Mouse (Mus musculus) limb, embryonic 13.5 days (tissue): ENCODE measurements around the gene Smim24. TPM values are rescaled to one million over a fixed set of nuclear protein-coding genes. Genes with fewer than 3 reads are reported as not detected.

Experiments used
- ATAC-seq: fragments of 200-750 bp; cut with Nextera tagmentation; 2 replicates; pipeline ENCODE4 v1.8.0; 2017; ENCODE audit warnings: low read depth, moderate number of reproducible peaks, moderate TSS enrichment; ENCODE audit not compliant: low FRiP score
- H3K27ac ChIP-seq: fragments of 300-500 bp; sonication (generic); 2 replicates; pipeline ENCODE4 v1.5.1; 2015; ENCODE audit warnings: inconsistent platforms, mild to moderate bottlenecking, moderate library complexity
- H3K27me3 ChIP-seq: fragments of 300-500 bp; sonication (generic); 2 replicates; pipeline ENCODE4 v1.6.1; 2015; ENCODE audit warnings: mild to moderate bottlenecking, inconsistent platforms
- H3K36me3 ChIP-seq: fragments of 300-500 bp; sonication (generic); 2 replicates; pipeline ENCODE4 v1.6.1; 2015; ENCODE audit warnings: inconsistent platforms, mild to moderate bottlenecking, moderate library complexity
- H3K4me1 ChIP-seq: fragments of 300-500 bp; sonication (generic); 2 replicates; pipeline ENCODE4 v1.6.1; 2015; ENCODE audit warnings: inconsistent platforms
- H3K4me2 ChIP-seq: fragments of 300-500 bp; sonication (generic); replicated peaks from 2 replicates; pipeline ENCODE4 v1.6.1; 2015; ENCODE audit warnings: inconsistent platforms, mild to moderate bottlenecking, moderate library complexity
- H3K4me3 ChIP-seq: fragments of 300-500 bp; sonication (generic); 2 replicates; pipeline ENCODE4 v1.5.1; 2015; ENCODE audit warnings: moderate library complexity, mild to moderate bottlenecking, inconsistent platforms
- H3K9ac ChIP-seq: fragments of 300-500 bp; sonication (generic); 2 replicates; pipeline ENCODE4 v1.6.1; 2015; ENCODE audit warnings: mild to moderate bottlenecking, inconsistent platforms
- H3K9me3 ChIP-seq: fragments of 300-500 bp; sonication (generic); 2 replicates; pipeline ENCODE4 v1.6.1; 2016; ENCODE audit warnings: inconsistent platforms
- WGBS: fragments of 180-500 bp; shearing (Covaris S2); methylation state at CpG from one replicate; pipeline ENCODE4 v1.1.7; 2015; 5-methylcytosine and 5-hydroxymethylcytosine counted together
- polyA plus RNA-seq: library from polyadenylated mRNA; unstranded; fragments of >200 nt; fragmentation: Nextera tagmentation; extraction: Ambion mirVana; gene quantifications from 2 replicates; pipeline ENCODE4 v1.2.1, GENCODE M21; 2015

Gene Smim24
- polyA plus RNA-seq = 4.2 and 4.7 TPM in 2 replicates

- H3K36me3 ChIP-seq = peaks cover 27% of the 10 kb centered on the region
- no peak for ATAC-seq
- H3K4me1 ChIP-seq = peaks cover 20% of the 10 kb centered on the region
- peak within 1 kb of the TSS; percentile 64 for H3K4me2 ChIP-seq
- no peaks in the 10 kb centered on the region for H3K9me3 ChIP-seq
- H3K27me3 ChIP-seq = no peaks in the 10 kb centered on the region
- WGBS = 65% methylated on average over 14 of the region's 14 CpGs
- peak within 1 kb of the TSS; percentile 36 for H3K4me3 ChIP-seq
- H3K9ac ChIP-seq = peak within 1 kb of the TSS; percentile 62
- peak within 1 kb of the TSS; percentile 67; the same call in 1 of the 2 replicates for H3K27ac ChIP-seq
Measured at GRCm38 (mm10) chr10:81392781-81393185, at the start of gene Smim24. Smim24 (plus strand) TSS chr10:81393051.

- Histone ChIP-seq H3K4me2 (no peak overlapping the region), H3K9ac (no peak overlapping the region), H3K27ac (no peak overlapping the region), H3K27me3 (peaks cover 74% of the 10 kb centered on the region), H3K4me3 (no peak overlapping the region), H3K36me3 (peaks cover 23% of the 10 kb centered on the region), H3K4me1 (peaks cover 40% of the 10 kb centered on the region), H3K9me3 (no peaks in the 10 kb centered on the region)
- 54% methylated on average over 8 of the region's 8 CpGs for WGBS
- ATAC-seq = no peak
Measured at GRCm38 (mm10) chr10:81344421-81345161, 48.3 kb upstream of the Smim24 start.

- H3K4me1 ChIP-seq = peaks cover 41% of the 10 kb centered on the region
- WGBS = 81% methylated on average over 4 of the region's 4 CpGs
Measured at GRCm38 (mm10) chr10:81345162-81345534, 47.7 kb upstream of the Smim24 start.

GRCm38 (mm10) chr10:81346453-81347067 lies 46.3 kb upstream of the Smim24 start:
- 6% methylated on average over 55 of the region's 55 CpGs for WGBS
- ATAC-seq = no peak
- Histone ChIP-seq H3K4me1 (peaks cover 41% of the 10 kb centered on the region), H3K36me3 (peaks cover 23% of the 10 kb centered on the region), H3K27ac (no peak overlapping the region), H3K9me3 (no peaks in the 10 kb centered on the region), H3K4me3 (peak overlapping the region; percentile 37), H3K27me3 (peaks cover 57% of the 10 kb centered on the region), H3K4me2 (peak overlapping the region; percentile 63), H3K9ac (peak overlapping the region; percentile 58)

More at GRCm38 (mm10) chr10:81345162-81345534, 47.7 kb upstream of the Smim24 start:
- no peak for ATAC-seq
- H3K4me3 ChIP-seq = no peak overlapping the region
- H3K27me3 ChIP-seq = peaks cover 71% of the 10 kb centered on the region
- H3K9ac ChIP-seq = no peak overlapping the region
- no peaks in the 10 kb centered on the region for H3K9me3 ChIP-seq
- H3K4me2 ChIP-seq = no peak overlapping the region
- no peak overlapping the region for H3K27ac ChIP-seq
- peaks cover 23% of the 10 kb centered on the region for H3K36me3 ChIP-seq

- Histone ChIP-seq H3K9me3 (no peaks in the 10 kb centered on the region), H3K36me3 (peaks cover 23% of the 10 kb centered on the region), H3K27ac (0 out of 2 replicates have a peak overlapping the region, but pooled peaks have one; percentile 15), H3K4me1 (peaks cover 34% of the 10 kb centered on the region), H3K4me3 (peak overlapping the region; percentile 88), H3K27me3 (peaks cover 31% of the 10 kb centered on the region), H3K4me2 (peak overlapping the region; percentile 93), H3K9ac (peak overlapping the region; percentile 94)
- no peak for ATAC-seq
- 7% methylated on average over 12 of the region's 12 CpGs for WGBS
Measured at GRCm38 (mm10) chr10:81349146-81349545, 43.7 kb upstream of the Smim24 start.

- peak overlapping the region; percentile 63 for H3K27ac ChIP-seq
- H3K27me3 ChIP-seq = peaks cover 24% of the 10 kb centered on the region
- ATAC-seq = peak; percentile 28
- no peaks in the 10 kb centered on the region for H3K9me3 ChIP-seq
- H3K4me2 ChIP-seq = peak overlapping the region; percentile 93
- peaks cover 23% of the 10 kb centered on the region for H3K36me3 ChIP-seq
- H3K9ac ChIP-seq = peak overlapping the region; percentile 94
- H3K4me1 ChIP-seq = peaks cover 36% of the 10 kb centered on the region
- WGBS = under 1% methylated on average over 25 of the region's 29 CpGs
- peak overlapping the region; percentile 88 for H3K4me3 ChIP-seq
Measured at GRCm38 (mm10) chr10:81349961-81350350, 42.9 kb upstream of the Smim24 start.

- Histone ChIP-seq H3K4me3 (peak within 1 kb of the TSS; percentile 88), H3K4me1 (peaks cover 36% of the 10 kb centered on the region), H3K9ac (peak within 1 kb of the TSS; percentile 94), H3K36me3 (peaks cover 18% of the 10 kb centered on the region), H3K27me3 (peaks cover 18% of the 10 kb centered on the region), H3K9me3 (no peaks in the 10 kb centered on the region), H3K27ac (peak within 1 kb of the TSS; percentile 63), H3K4me2 (peak within 1 kb of the TSS; percentile 93)
- under 1% methylated on average over 54 of the region's 54 CpGs for WGBS
- peak; percentile 96 for ATAC-seq
Measured at GRCm38 (mm10) chr10:81350351-81351063, 42.3 kb upstream of the Smim24 start, which contains the start of gene Hmg20b. Hmg20b (minus strand) TSS chr10:81350480.

- ATAC-seq = no peak
- peak overlapping the region; percentile 25; the same call in 1 of the 2 replicates for H3K9ac ChIP-seq
- no peak overlapping the region for H3K4me2 ChIP-seq
- peaks cover 15% of the 10 kb centered on the region for H3K36me3 ChIP-seq
- peaks cover 9% of the 10 kb centered on the region for H3K27me3 ChIP-seq
- no peak overlapping the region for H3K4me3 ChIP-seq
- H3K27ac ChIP-seq = no peak overlapping the region
- WGBS = 16% methylated on average over 9 of the region's 9 CpGs
- peaks cover 33% of the 10 kb centered on the region for H3K4me1 ChIP-seq
- H3K9me3 ChIP-seq = no peaks in the 10 kb centered on the region
Measured at GRCm38 (mm10) chr10:81351678-81352291, 41.1 kb upstream of the Smim24 start.

- Histone ChIP-seq H3K9ac (peak overlapping the region; percentile 39; the same call in 1 of the 2 replicates), H3K4me1 (peaks cover 28% of the 10 kb centered on the region), H3K4me3 (no peak overlapping the region), H3K27ac (no peak overlapping the region), H3K9me3 (no peaks in the 10 kb centered on the region), H3K27me3 (no peaks in the 10 kb centered on the region), H3K4me2 (no peak overlapping the region), H3K36me3 (no peaks in the 10 kb centered on the region)
- ATAC-seq = no peak
- 73% methylated on average over 9 of the region's 9 CpGs for WGBS
Measured at GRCm38 (mm10) chr10:81354738-81355477, 37.9 kb upstream of the Smim24 start.

- 67% methylated on average over 4 of the region's 4 CpGs for WGBS
- no peak for ATAC-seq
- H3K4me3 ChIP-seq = no peak overlapping the region
Measured at GRCm38 (mm10) chr10:81355533-81355932, 37.3 kb upstream of the Smim24 start.

GRCm38 (mm10) chr10:81356352-81356990 lies 36.4 kb upstream of the Smim24 start:
- H3K9ac ChIP-seq = peak overlapping the region; percentile 39; the same call in 1 of the 2 replicates
- H3K4me3 ChIP-seq = peak overlapping the region; percentile 73
- peak overlapping the region; percentile 97 for H3K4me2 ChIP-seq
- H3K36me3 ChIP-seq = peaks cover 7% of the 10 kb centered on the region
- H3K27ac ChIP-seq = no peak overlapping the region
- WGBS = 43% methylated on average over 12 of the region's 12 CpGs
- ATAC-seq = no peak
- no peaks in the 10 kb centered on the region for H3K9me3 ChIP-seq
- no peaks in the 10 kb centered on the region for H3K27me3 ChIP-seq
- H3K4me1 ChIP-seq = peaks cover 34% of the 10 kb centered on the region

More at GRCm38 (mm10) chr10:81355533-81355932, 37.3 kb upstream of the Smim24 start:
- H3K9me3 ChIP-seq = no peaks in the 10 kb centered on the region
- H3K36me3 ChIP-seq = no peaks in the 10 kb centered on the region
- H3K9ac ChIP-seq = no peak overlapping the region
- H3K4me2 ChIP-seq = no peak overlapping the region
- H3K27ac ChIP-seq = no peak overlapping the region
- H3K4me1 ChIP-seq = peaks cover 29% of the 10 kb centered on the region
- H3K27me3 ChIP-seq = no peaks in the 10 kb centered on the region
